In the genomic region with DNA sequence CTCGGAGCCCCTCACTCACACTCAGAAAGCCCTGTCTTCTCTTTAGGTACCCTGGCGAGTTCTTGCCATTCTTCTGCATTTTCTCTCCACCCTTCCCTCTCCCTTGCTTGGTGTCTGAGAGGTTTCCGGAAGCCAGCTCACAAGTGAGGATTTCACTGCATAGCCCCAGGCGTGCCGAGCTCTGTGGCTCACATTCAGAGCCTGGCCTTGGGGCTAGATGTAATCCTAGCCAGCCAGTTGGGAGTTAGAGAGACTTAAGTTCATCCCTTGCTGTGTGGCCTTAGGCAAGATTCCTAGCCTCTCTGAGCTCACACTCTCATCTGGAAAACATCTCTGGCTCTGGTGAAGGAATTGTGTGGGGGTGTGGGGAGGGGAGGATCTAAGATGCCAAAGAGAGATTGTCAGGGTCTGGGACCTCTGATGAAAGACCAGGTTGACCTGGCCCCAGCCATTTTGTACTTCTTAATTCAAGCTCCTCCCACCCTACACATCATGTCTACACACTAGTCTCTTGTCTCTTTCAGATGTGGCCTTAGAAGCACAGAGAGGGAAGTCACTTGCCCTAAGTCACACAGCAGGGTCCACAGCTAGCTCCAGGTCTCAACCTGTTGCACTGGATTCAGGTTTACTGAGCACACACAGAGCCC, we compare ENCODE assay signal across 10 mouse cellular contexts.
DNase-seq lines count a peak whose midpoint lies in the region; ATAC-seq and TF ChIP-seq lines count a peak whose summit lies in the region.
"Had no signal": no experiment of that assay in that cellular context is flagged by ENCODE, and none has a peak within 500 bp of the region (broad histone marks: within the 10 kb centered on the region; RNA-seq: fewer than 3 reads in every experiment).

No protein-coding gene starts in this region.

- no peaks in the 10 kb centered on the region for H3K27me3 ChIP-seq in hindbrain, embryonic 12.5 days
- H3K27me3 ChIP-seq in hindbrain, embryonic 16.5 days (replicated peaks; ENCODE audit: control insufficient read depth, insufficient read depth, low read length), result no peaks in the 10 kb centered on the region
- H3K27me3 ChIP-seq in E14TG2a.4 (ENCODE audit: insufficient read depth, low read length), result no peaks in the 10 kb centered on the region
- H3K27me3 ChIP-seq in hindbrain, embryonic 13.5 days, result peaks cover 2% of the 10 kb centered on the region; the same call in 1 of the 2 replicates

- H3K36me3 ChIP-seq in hindbrain, embryonic 12.5 days, result no peaks in the 10 kb centered on the region
- H3K36me3 ChIP-seq in hindbrain, embryonic 16.5 days (ENCODE audit: control insufficient read depth, insufficient read depth, low read length), result no peaks in the 10 kb centered on the region
- no peaks in the 10 kb centered on the region for H3K36me3 ChIP-seq in E14TG2a.4 (ENCODE audit: insufficient read depth, low read length)
- no peaks in the 10 kb centered on the region for H3K36me3 ChIP-seq in hindbrain, embryonic 13.5 days

- no peak for ATAC-seq in hindbrain, embryonic 12.5 days (ENCODE audit: low FRiP score)
- no peak for ATAC-seq in hindbrain, embryonic 16.5 days
- ATAC-seq in hindbrain, embryonic 13.5 days (ENCODE audit: low FRiP score), result no peak

- H3K9ac ChIP-seq in hindbrain, embryonic 12.5 days, result no peak overlapping the region
- H3K9ac ChIP-seq in hindbrain, embryonic 16.5 days (ENCODE audit: low read depth, low read length), result no peak overlapping the region
- H3K9ac ChIP-seq in hindbrain, embryonic 13.5 days, result no peak overlapping the region

- H3K4me3 ChIP-seq in hindbrain, embryonic 12.5 days, result no peak overlapping the region
- H3K4me3 ChIP-seq in hindbrain, embryonic 16.5 days (ENCODE audit: low read length), result no peak overlapping the region
- H3K4me3 ChIP-seq in E14TG2a.4 (replicated peaks; ENCODE audit: low read length), result peak overlapping the region; percentile 77
- H3K4me3 ChIP-seq in hindbrain, embryonic 13.5 days, result no peak overlapping the region

- H3K9me3 ChIP-seq in hindbrain, embryonic 12.5 days (replicated peaks), result no peaks in the 10 kb centered on the region
- no peaks in the 10 kb centered on the region for H3K9me3 ChIP-seq in hindbrain, embryonic 16.5 days (ENCODE audit: control insufficient read depth, low read length)
- H3K9me3 ChIP-seq in E14TG2a.4 (ENCODE audit: low read length), result peaks cover 9% of the 10 kb centered on the region
- H3K9me3 ChIP-seq in hindbrain, embryonic 13.5 days, result no peaks in the 10 kb centered on the region

- 41% methylated on average over 5 of the region's 5 CpGs for WGBS in hindbrain, embryonic 12.5 days
- WGBS in hindbrain, embryonic 16.5 days, result 54% methylated on average over 5 of the region's 5 CpGs
- WGBS in hindbrain, embryonic 13.5 days, result 50% methylated on average over 5 of the region's 5 CpGs

- TF ChIP-seq CTCF in E14TG2a.4 (conservative IDR thresholded peaks at IDR 0.05; ENCODE audit: low read length), result no peak

- DNase-seq in MEL-GATA-1-ER (ENCODE audit: extremely low read depth, low read depth), result peak; percentile 66
- no peak for DNase-seq in T-cell, adult 2 months (ENCODE audit: low spot score)
- DNase-seq in kidney, postnatal 36 days, result no peak
- DNase-seq: cerebellum, adult 8-10 months; kidney, adult 18-20 months; thymus, adult 18-20 months had no signal

- H3K27ac ChIP-seq in hindbrain, embryonic 12.5 days, result peak overlapping the region; percentile 57; the same call in 1 of the 2 replicates
- H3K27ac ChIP-seq in hindbrain, embryonic 16.5 days (ENCODE audit: low read depth, low read length), result no peak overlapping the region
- peak overlapping the region; percentile 40; the same call in 1 of the 2 replicates for H3K27ac ChIP-seq in hindbrain, embryonic 13.5 days

- peaks cover 65% of the 10 kb centered on the region for H3K4me1 ChIP-seq in hindbrain, embryonic 12.5 days
- peaks cover 30% of the 10 kb centered on the region for H3K4me1 ChIP-seq in hindbrain, embryonic 16.5 days (ENCODE audit: control insufficient read depth, insufficient read depth, low read depth, low read length)
- H3K4me1 ChIP-seq in E14TG2a.4 (replicated peaks; ENCODE audit: low read depth, low read length), result peaks cover 92% of the 10 kb centered on the region
- peaks cover 68% of the 10 kb centered on the region for H3K4me1 ChIP-seq in hindbrain, embryonic 13.5 days (replicated peaks)

- H3K4me2 ChIP-seq in hindbrain, embryonic 12.5 days (replicated peaks), result no peak overlapping the region
- H3K4me2 ChIP-seq in hindbrain, embryonic 16.5 days (ENCODE audit: low read length), result no peak overlapping the region
- H3K4me2 ChIP-seq in hindbrain, embryonic 13.5 days, result no peak overlapping the region
